Mouse (Mus musculus): ENCODE results near the gene Smoc1.

DNA sequence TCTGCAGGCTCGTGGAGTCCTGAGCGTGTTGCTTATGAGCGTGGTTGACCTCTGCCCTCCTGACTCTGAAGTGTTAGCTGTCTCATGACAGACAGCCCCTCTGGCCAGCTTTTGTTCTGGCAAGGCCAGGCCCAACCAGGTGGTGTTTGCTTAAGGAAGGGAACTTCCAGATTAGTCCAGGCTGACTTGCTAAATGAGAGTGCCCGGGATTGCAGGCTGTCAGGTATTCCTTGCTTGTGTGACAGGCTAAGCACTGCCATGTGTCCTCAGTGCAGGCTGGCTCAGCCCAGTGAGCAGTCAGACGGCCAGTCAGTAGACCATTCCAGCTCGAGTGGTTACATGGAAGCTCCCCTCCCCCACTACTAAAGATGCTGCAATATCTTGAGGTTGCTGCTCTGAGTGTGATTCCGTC is 82.0 kb downstream of the Smoc1 start:
- TF ChIP-seq CTCF (IDR thresholded peaks at IDR 0.05; ENCODE audit: insufficient read depth, low read length) (no peak), POLR2A (IDR thresholded peaks at IDR 0.05; ENCODE audit: borderline replicate concordance, extremely low read depth, low read depth, low read length) (no peak)
